Mouse (Mus musculus): ENCODE data around the gene Cdca5.

The Cdca5 gene

GRCm38 (mm10) chr19:6061641-6062302, 23.0 kb upstream of the Cdca5 start:
- DNase-seq (ENCODE audit: low read depth, low spot score) = peak; percentile 78

GRCm38 (mm10) chr19:6062418-6062817, 22.4 kb upstream of the Cdca5 start:
- no peak for DNase-seq (ENCODE audit: low read depth, low spot score)

DNA sequence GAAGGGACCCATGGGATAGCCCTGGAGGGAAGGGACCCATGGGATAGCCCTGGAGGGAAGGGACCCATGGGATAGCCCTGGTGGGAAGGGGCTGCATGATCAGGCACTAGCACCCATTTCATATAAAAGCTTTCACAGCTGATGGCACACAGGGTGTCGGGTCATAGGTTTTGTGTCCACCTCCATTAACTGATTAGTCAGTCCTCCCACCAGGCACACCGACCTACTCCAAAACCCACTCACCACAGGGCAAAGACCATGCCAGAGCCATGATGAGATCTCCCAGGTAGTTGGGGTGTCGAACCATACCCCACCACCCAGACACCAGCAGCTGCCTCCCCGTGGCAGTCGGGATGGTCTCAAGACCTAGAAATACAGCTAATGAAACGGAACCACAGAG, 21.7 kb upstream of the Cdca5 start:
- DNase-seq (ENCODE audit: low read depth, low spot score) = no peak

GRCm38 (mm10) chr19:6066571-6066970, 18.2 kb upstream of the Cdca5 start:
- DNase-seq (ENCODE audit: low read depth, low spot score) = no peak

GRCm38 (mm10) chr19:6067011-6067723, 17.6 kb upstream of the Cdca5 start:
- DNase-seq (ENCODE audit: low read depth, low spot score) = peak; percentile 88

GRCm38 (mm10) chr19:6067724-6068415, 16.9 kb upstream of the Cdca5 start, which contains the start of gene Tm7sf2:
Gene Tm7sf2 (minus strand): TSS chr19:6068373.
- DNase-seq (ENCODE audit: low read depth, low spot score) = peak; percentile 93

DNA sequence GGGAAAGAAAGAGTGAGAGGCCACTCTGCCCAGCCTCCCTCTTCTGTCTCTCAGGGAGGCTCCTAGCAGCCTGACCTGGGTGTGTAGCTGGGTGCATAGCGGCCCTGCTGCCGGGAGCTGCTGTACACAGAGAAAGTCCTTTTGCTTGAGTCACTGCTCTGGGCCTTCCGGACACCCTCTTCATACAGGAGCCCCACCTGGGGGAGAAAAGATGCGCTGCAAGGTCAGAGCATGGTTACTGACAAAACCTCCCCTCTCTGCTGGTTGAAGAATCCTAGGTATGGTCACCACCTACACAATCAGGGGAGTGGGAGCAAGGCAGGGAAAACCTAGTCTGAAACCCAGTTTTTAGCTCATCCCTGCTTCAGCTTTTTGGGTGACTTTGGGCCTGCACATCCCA, 15.8 kb upstream of the Cdca5 start:
- no peak for DNase-seq (ENCODE audit: low read depth, low spot score)

GRCm38 (mm10) chr19:6069851-6070250, 14.9 kb upstream of the Cdca5 start:
- no peak for DNase-seq (ENCODE audit: low read depth, low spot score)

DNA sequence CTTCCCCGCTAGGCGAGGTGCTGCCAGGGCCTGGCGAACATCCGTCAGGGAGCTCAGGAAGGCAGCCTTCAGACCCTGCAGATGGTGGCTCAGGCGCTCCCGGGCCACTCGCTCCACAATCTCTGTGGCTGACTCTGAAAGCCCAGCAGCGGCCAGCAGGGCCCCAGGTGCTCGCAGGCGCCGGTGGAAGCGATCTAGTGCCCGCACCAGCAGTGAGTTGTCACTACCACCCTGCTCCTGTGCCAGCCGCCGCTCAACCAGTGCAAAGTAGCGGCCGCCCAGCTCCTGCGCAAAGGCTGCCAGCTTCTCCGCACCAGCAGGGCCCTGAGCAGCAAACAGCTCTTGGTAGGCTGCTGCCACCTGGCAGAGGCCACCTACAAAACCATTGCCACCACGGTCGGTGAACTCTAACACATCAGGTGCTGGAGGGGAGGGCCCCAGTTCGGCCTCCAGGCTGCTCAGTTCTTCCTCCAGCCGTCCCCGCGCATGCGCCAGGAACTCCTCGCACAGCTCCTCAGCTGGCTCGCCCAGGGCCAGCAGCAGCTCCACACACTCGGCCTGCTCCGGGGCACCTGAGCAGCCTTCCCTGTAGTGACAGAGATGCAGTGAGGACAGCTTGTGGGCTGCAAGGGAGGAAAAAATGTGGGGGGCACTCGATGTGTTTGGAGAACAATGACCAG, 14.1 kb upstream of the Cdca5 start:
- DNase-seq (ENCODE audit: low read depth, low spot score) = peak; percentile 56

- DNase-seq (ENCODE audit: low read depth, low spot score) = peak; percentile 40
Observed at GRCm38 (mm10) chr19:6071261-6071660, 13.5 kb upstream of the Cdca5 start.

DNA sequence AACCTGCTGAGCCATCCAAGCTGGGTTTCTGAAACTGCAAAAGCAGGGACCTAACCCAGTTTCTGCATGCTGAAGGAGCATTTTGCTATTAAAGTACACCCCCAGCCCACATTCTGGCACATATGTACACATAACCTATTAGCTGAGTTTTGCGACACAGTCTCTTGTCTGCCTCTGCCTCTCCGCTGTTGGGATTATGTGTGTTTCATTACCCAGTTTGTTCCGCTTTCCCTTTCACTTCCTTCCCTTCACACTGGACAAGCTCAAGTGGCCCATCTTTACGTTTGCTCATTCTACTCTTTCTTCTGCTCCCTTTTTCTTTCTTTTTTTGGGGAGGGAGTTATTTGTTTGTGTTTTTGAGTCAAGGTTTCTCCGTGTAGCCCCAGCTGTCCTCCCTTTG, 10.9 kb upstream of the Cdca5 start:
- no peak for DNase-seq (ENCODE audit: low read depth, low spot score)

- peak; percentile 93 for DNase-seq (ENCODE audit: low read depth, low spot score)
Observed at GRCm38 (mm10) chr19:6076564-6077393, 8.0 kb upstream of the Cdca5 start, which contains the start of gene Vps51. Gene Vps51 (minus strand): TSS chr19:6077231.

GRCm38 (mm10) chr19:6079983-6080480, 4.8 kb upstream of the Cdca5 start, which contains the start of gene Tmem262:
Gene Tmem262 (plus strand): TSS chr19:6080033.
- no peak for DNase-seq (ENCODE audit: low read depth, low spot score)

- DNase-seq (ENCODE audit: low read depth, low spot score) = no peak
Observed at GRCm38 (mm10) chr19:6082156-6082555, 2.6 kb upstream of the Cdca5 start, which contains the start of gene Gm28374. Gene Gm28374 (minus strand): TSS chr19:6082256.

DNA sequence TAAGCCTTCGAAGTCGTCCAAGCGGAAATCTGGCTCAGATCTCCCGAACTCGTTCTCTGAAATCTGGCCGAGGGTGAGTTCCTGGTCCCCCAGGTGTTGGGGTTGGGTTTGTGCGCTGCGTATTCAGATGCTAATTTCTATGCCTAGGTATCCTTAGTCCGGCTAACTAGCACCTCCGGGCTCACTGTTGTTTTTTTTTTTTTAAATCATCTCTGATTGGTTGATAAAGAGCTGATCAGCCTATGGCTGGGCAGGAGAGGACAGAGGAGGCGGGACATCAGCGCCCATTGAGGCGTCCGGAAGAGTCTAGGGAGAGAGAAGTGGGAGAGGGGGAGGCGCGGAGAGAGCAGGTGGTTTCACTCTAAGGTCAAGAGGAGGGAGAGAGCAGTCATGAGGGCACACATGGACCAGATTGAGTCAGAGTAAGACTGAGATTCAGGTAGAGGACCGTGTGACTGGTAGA, 665 bp downstream of the Cdca5 start:
- peak; percentile 86 for DNase-seq (ENCODE audit: low read depth, low spot score)

DNA sequence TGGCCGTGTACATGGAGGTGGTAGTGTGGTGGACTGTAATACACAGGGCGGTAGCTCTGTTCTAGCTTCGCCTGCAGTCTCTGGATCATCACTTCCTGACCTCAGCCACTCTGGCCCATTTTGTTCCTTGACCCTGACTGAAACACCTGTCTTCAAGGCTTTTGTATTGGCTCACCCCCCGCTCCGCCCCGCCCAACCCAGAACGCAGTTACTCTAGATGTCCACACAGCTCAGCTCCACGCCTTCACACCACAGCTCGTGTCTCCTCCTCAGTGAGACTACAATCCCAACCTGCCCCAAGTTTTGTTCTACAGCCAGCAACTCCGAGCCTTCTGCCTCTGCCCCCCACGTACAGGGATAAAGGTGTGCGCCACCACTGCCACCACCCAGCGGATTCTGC, 4.1 kb downstream of the Cdca5 start:
- DNase-seq (ENCODE audit: low read depth, low spot score) = no peak

- DNase-seq (ENCODE audit: low read depth, low spot score) = no peak
Observed at GRCm38 (mm10) chr19:6094119-6094518, 9.3 kb downstream of the Cdca5 start, which contains the start of gene AC131692.1. Gene AC131692.1 (plus strand): TSS chr19:6094419.

DNA sequence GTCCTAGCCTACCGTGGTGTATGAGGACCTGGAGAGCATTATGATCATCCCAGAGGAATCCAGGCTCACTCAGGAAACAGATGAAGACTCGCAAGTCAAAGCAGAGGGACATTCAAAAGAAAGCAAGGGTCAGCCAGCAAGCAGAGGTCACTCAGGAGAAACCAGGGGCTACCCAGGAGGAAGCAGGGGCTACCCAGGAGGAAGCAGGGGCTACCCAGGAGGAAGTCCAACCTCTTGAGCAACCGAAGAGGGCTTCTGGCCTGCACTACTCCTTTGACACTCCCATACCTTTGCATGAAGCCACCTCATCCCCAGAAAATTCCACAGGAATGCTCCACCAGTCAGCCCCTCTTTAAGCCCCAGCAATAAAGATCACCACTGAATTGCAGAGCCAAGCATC, 13.1 kb downstream of the Cdca5 start:
- DNase-seq (ENCODE audit: low read depth, low spot score) = no peak

- no peak for DNase-seq (ENCODE audit: low read depth, low spot score)
Observed at GRCm38 (mm10) chr19:6101186-6101585, 16.4 kb downstream of the Cdca5 start.

DNA sequence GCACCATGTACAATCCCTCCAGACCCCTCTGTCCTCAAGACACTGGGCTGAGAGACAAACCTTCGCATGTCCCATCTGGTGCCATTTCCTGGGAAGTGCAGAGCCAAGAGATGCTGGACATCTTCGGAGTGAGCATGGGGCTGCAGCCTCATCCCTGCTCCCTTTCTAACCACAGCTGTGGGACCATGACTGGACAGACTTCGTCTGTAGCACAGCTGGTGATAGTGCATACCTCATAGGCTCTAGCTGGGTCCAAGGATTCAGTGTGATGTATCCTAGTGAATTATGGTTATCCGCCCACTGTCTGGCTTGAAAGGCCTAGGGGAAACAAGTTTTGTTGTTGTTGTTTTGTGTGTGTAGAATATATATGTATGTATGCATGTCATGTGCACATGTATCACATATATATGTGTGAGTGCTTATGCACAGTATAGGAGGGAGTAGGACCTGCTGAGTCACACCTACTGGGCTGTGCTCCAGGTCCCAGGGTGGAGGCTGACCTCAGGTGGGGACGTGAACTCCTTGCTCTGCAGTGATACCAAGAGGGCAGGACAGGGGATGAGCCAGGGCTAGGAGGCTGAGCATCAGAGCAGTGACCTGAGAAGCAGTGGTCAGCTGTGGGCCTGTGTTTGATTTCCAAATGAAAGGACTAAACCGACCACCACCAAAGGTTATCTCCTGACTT, 17.5 kb downstream of the Cdca5 start:
- no peak for DNase-seq (ENCODE audit: low read depth, low spot score)

All from CD4-positive helper T cell, adult 2 months (primary cell).